Mouse (Mus musculus): ENCODE measurements around the gene Nrxn2. TPM values are rescaled to one million over a fixed set of nuclear protein-coding genes. Genes with fewer than 3 reads are reported as not detected.
A peak's percentile ranks its signal among the peaks of the same experiment; 100 is the strongest.

Gene Nrxn2
- polyA plus RNA-seq, 1 experiment from 2014 or later, result 1.4 TPM

DNA sequence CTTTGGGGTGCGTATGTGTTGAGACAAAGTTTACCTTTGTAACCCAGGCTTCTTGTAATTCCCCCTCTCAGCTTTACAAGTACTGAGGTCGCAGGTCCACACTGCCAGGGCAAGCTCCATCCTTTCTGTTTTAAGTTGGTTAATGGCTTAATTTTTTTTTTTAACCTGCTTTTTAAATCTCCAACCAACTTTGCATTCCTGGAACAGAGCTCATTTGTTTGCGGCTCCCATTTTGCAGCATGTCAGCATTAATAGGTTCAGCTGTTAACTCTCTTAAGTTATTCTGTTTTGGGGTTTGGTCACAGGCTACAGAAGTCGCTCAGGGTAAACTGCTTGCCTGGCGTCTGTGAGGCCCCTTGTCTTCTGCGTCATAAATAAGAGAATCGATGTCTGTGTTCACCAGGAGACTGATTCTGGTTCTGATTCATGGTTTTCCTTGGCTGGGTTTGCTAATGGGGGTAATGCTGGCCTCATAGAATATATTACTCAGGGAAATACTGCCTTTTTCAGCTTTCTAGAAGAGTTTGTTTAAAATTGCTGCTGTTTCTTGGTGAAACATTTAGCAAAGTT, 141.8 kb downstream of the Nrxn2 start:
- no peaks in the 10 kb centered on the region for H3K27me3 ChIP-seq
- H3K27ac ChIP-seq, result no peak overlapping the region

DNA sequence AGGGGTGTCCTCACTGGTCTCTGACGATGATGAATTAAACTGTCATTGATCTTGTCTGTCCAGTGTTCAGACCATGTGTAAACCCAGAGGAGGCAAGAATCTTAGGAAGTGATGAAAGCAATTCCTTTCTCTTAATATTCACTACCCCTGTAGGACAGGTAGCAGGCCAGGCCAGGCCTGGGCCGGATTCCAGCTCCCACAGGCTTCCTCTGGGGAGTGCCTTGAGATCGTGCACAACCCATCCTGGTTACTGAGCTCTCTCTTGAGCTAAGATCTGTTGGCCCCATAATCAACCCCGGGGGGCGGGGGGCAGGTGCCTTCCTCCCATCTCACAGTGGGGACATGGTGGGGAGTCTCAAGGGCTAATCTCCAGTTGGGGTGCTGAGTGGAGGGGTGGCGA, 146.6 kb downstream of the Nrxn2 start:
- H3K4me2 ChIP-seq, result no peak overlapping the region
- no peaks in the 10 kb centered on the region for H3K27me3 ChIP-seq
- no peak overlapping the region for H3K27ac ChIP-seq
- WGBS, result 87% methylated on average over 6 of the region's 6 CpGs
- no peak overlapping the region for H3K4me3 ChIP-seq
- no peaks in the 10 kb centered on the region for H3K9me3 ChIP-seq
- ATAC-seq (ENCODE audit: insufficient number of reproducible peaks, low FRiP score, low TSS enrichment, low read depth), result no peak
- no peaks in the 10 kb centered on the region for H3K36me3 ChIP-seq
- no peak overlapping the region for H3K9ac ChIP-seq
- H3K4me1 ChIP-seq, result no peaks in the 10 kb centered on the region; the same call in 1 of the 2 replicates

More for the DNA sequence above, 141.8 kb downstream of the Nrxn2 start:
- no peaks in the 10 kb centered on the region for H3K36me3 ChIP-seq
- H3K4me3 ChIP-seq, result no peak overlapping the region
- 52% methylated on average over 7 of the region's 7 CpGs for WGBS
- no peak overlapping the region for H3K4me2 ChIP-seq
- no peaks in the 10 kb centered on the region; the same call in 1 of the 2 replicates for H3K4me1 ChIP-seq
- ATAC-seq (ENCODE audit: insufficient number of reproducible peaks, low FRiP score, low TSS enrichment, low read depth), result no peak
- H3K9ac ChIP-seq, result no peak overlapping the region
- no peaks in the 10 kb centered on the region for H3K9me3 ChIP-seq

DNA sequence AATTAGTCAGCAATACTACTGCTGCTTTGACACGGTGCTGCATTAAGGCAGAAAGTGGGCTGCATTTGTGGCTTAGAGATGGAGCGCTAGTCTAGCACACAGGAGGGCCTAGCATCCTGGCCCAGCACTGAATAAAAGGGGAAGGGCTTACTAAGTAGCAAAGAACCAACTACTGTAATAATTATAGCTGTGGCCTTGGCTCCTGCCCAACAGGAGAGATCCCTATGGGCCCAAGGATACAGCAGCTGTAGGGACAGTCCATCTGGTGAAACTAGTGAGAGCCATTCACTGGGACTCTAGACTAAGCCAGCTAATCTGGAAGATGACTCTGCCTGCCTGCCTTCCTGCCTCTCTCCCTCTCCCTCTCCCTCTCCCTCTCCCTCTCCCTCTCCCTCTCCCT, 147.9 kb downstream of the Nrxn2 start:
- WGBS, result 78% methylated on average over 2 of the region's 2 CpGs
- no peaks in the 10 kb centered on the region for H3K27me3 ChIP-seq
- no peak overlapping the region for H3K27ac ChIP-seq
- H3K9me3 ChIP-seq, result no peaks in the 10 kb centered on the region
- H3K4me2 ChIP-seq, result no peak overlapping the region
- H3K4me1 ChIP-seq, result no peaks in the 10 kb centered on the region; the same call in 1 of the 2 replicates
- H3K4me3 ChIP-seq, result no peak overlapping the region
- ATAC-seq (ENCODE audit: insufficient number of reproducible peaks, low FRiP score, low TSS enrichment, low read depth), result no peak
- no peak overlapping the region for H3K9ac ChIP-seq
- H3K36me3 ChIP-seq, result no peaks in the 10 kb centered on the region

DNA sequence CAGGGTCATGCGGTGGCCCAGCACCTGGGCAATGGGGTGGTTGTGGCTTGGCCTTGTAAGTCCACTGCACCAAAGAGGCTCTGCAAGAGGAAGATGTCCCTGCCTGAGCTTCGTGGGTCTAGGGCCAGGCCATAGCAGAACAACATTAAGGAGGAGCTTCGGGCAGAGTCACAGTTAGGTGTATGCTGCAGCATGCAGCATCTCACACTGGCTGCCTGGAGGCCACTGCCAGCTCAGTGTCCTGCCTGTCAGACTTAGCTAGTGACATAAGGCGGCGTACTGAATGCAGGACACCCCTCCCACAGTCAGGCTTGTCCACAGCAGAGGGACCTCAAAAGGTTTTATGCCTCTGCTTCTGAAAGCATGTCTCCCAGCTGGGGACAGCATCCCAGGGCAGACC, 150.5 kb downstream of the Nrxn2 start:
- no peak overlapping the region for H3K4me3 ChIP-seq
- WGBS, result 78% methylated on average over 5 of the region's 5 CpGs
- H3K4me2 ChIP-seq, result no peak overlapping the region
- H3K9ac ChIP-seq, result no peak overlapping the region
- no peak for ATAC-seq (ENCODE audit: insufficient number of reproducible peaks, low FRiP score, low TSS enrichment, low read depth)
- H3K9me3 ChIP-seq, result no peaks in the 10 kb centered on the region
- H3K36me3 ChIP-seq, result no peaks in the 10 kb centered on the region
- H3K27me3 ChIP-seq, result no peaks in the 10 kb centered on the region
- H3K4me1 ChIP-seq, result no peaks in the 10 kb centered on the region; the same call in 1 of the 2 replicates
- H3K27ac ChIP-seq, result no peak overlapping the region

DNA sequence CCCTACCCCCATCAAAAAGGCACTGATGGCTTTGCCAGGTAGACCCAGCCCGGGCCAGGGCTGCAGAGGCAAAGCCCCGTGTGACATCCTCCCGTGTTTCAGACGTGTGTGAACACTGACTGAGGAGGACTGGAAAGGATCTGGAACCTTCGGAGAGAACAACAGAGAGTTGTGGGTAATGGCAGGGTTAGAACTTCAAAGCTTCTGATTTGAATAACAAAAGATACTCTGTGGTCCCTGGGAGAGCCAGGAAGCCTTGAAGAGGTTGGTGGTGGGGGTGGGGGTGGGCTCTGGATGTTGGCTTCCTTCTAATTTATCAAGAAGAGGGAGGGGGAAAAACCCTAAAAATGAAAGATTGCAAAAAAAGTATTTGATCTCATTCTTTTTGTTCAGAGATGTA, 151.0 kb downstream of the Nrxn2 start:
- Histone ChIP-seq H3K4me1 (no peaks in the 10 kb centered on the region; the same call in 1 of the 2 replicates), H3K27me3 (no peaks in the 10 kb centered on the region), H3K36me3 (no peaks in the 10 kb centered on the region), H3K4me3 (no peak overlapping the region), H3K9me3 (no peaks in the 10 kb centered on the region), H3K9ac (no peak overlapping the region), H3K27ac (no peak overlapping the region), H3K4me2 (no peak overlapping the region)
- WGBS, result 33% methylated on average over 5 of the region's 5 CpGs
- ATAC-seq (ENCODE audit: insufficient number of reproducible peaks, low FRiP score, low TSS enrichment, low read depth), result no peak

DNA sequence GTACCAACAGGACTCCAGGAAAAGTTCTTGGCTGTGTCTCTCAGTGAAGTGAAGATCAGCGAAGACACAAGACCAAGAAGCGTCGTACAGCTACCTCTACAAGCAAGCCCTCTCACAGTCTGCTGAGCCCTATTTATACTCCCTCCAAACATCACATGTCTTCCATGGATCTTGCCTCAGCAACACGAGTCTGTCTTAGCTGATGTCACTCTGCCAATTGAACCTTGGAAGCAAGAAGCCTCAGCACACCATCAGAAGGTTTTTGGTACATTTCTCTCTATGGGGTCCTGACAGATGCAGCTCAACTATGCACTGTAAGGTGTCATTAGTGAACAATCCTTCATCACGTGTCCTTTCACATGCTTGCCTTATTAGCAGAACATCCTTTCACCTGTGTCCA, 152.9 kb downstream of the Nrxn2 start:
- Histone ChIP-seq H3K36me3 (no peaks in the 10 kb centered on the region), H3K9ac (no peak overlapping the region), H3K4me1 (no peaks in the 10 kb centered on the region), H3K9me3 (no peaks in the 10 kb centered on the region), H3K27me3 (no peaks in the 10 kb centered on the region), H3K27ac (no peak overlapping the region), H3K4me3 (no peak overlapping the region), H3K4me2 (no peak overlapping the region)
- 76% methylated on average over 5 of the region's 5 CpGs for WGBS
- no peak for ATAC-seq (ENCODE audit: insufficient number of reproducible peaks, low FRiP score, low TSS enrichment, low read depth)

DNA sequence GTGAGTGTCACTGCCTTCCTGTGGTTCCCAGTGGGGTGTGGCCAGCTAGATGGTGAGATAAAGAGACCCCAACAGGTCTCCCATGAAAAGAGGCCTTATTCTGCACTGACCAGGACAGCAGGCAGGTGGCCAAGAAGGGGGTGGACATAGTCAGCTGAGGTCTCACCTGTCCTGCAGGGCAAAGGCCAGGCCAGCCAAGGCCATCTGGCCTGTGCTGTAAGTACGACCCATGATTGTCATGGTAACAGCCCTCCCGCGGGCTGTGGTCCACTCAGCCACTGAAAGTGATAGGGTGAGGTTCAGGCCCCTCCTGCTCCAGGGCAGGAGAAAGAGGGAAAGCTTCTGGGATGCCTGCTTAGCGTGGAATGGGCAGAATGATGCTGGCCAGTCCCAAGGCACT, 153.5 kb downstream of the Nrxn2 start:
- no peak overlapping the region for H3K4me3 ChIP-seq
- H3K36me3 ChIP-seq, result no peaks in the 10 kb centered on the region
- peaks cover 3% of the 10 kb centered on the region; the same call in 1 of the 2 replicates for H3K4me1 ChIP-seq
- H3K9me3 ChIP-seq, result no peaks in the 10 kb centered on the region
- WGBS, result 26% methylated on average over 4 of the region's 4 CpGs
- H3K4me2 ChIP-seq, result no peak overlapping the region
- H3K9ac ChIP-seq, result no peak overlapping the region
- H3K27me3 ChIP-seq, result no peaks in the 10 kb centered on the region
- no peak overlapping the region for H3K27ac ChIP-seq
- 0 out of 2 replicates have a peak, but pooled peaks have one; percentile 6 for ATAC-seq (ENCODE audit: insufficient number of reproducible peaks, low FRiP score, low TSS enrichment, low read depth)

Small RNAs within 50 kb of the gene (microRNA-seq; reads per million reads assigned to microRNA genes)
- gene Gm26460, result not detected

Other genes with a start within 250 kb of the Nrxn2 start
- gene Majin, start 234.3 kb upstream of the Nrxn2 start, polyA plus RNA-seq (2015; fragmentation: Nextera tagmentation; extraction: Ambion mirVana), result 0.19 TPM in 1 of 2 replicates, not detected in the other
- 1.8 and 2.1 TPM in 2 replicates for gene Gpha2, start 192.4 kb upstream of the Nrxn2 start, polyA plus RNA-seq (2015; fragmentation: Nextera tagmentation; extraction: Ambion mirVana)
- 26.1 and 30.0 TPM in 2 replicates for gene Ppp2r5b, start 182.9 kb upstream of the Nrxn2 start, polyA plus RNA-seq (2015; fragmentation: Nextera tagmentation; extraction: Ambion mirVana)
- 8.6 and 9.0 TPM in 2 replicates for gene Atg2a, start 177.1 kb upstream of the Nrxn2 start, polyA plus RNA-seq (2015; fragmentation: Nextera tagmentation; extraction: Ambion mirVana)
- 93.6 and 103 TPM in 2 replicates for gene Ehd1, start 142.0 kb upstream of the Nrxn2 start, polyA plus RNA-seq (2015; fragmentation: Nextera tagmentation; extraction: Ambion mirVana)
- 1.4 and 2.0 TPM in 2 replicates for gene Cdc42bpg, start 112.3 kb upstream of the Nrxn2 start, polyA plus RNA-seq (2015; fragmentation: Nextera tagmentation; extraction: Ambion mirVana)
- 81.5 and 81.7 TPM in 2 replicates for gene Men1, start 83.8 kb upstream of the Nrxn2 start, polyA plus RNA-seq (2015; fragmentation: Nextera tagmentation; extraction: Ambion mirVana)
- 14.6 and 16.2 TPM in 2 replicates for gene Map4k2, start 77.6 kb upstream of the Nrxn2 start, polyA plus RNA-seq (2015; fragmentation: Nextera tagmentation; extraction: Ambion mirVana)
- 115 TPM in 2 replicates for gene Sf1, start 55.0 kb upstream of the Nrxn2 start, polyA plus RNA-seq (2015; fragmentation: Nextera tagmentation; extraction: Ambion mirVana)
- 23.4 and 89.0 TPM in 2 replicates for gene Pygm, start 34.3 kb upstream of the Nrxn2 start, polyA plus RNA-seq (2015; fragmentation: Nextera tagmentation; extraction: Ambion mirVana)
- gene Rasgrp2, start 19.4 kb upstream of the Nrxn2 start, polyA plus RNA-seq (2015; fragmentation: Nextera tagmentation; extraction: Ambion mirVana), result 35.8 and 38.8 TPM in 2 replicates
- not detected in 2 replicates for gene Slc22a12, start 124.3 kb downstream of the Nrxn2 start, polyA plus RNA-seq (2015; fragmentation: Nextera tagmentation; extraction: Ambion mirVana)